Mouse (Mus musculus) megakaryocyte-erythroid progenitor cell, adult 5-6 weeks (primary cell): ENCODE results near the gene Adprm. TPM values are rescaled to one million over a fixed set of nuclear protein-coding genes. Genes with fewer than 3 reads are reported as not detected.
"Not testable (repeated sequence)": the region's sequence is repeated elsewhere in the genome, so short reads cannot be mapped to it uniquely, and the experiment has no call there.

Experiments
- ATAC-seq: replicated peaks from 2 replicates; pipeline ENCODE4 v1.8.0; 2016; ENCODE audit warnings: mild to moderate bottlenecking, inconsistent platforms; ENCODE audit not compliant: severe bottlenecking, poor library complexity, low FRiP score, low TSS enrichment
- total RNA-seq, 2 experiments: library from RNA; stranded (forward) in 1 of 2; stranded (reverse) in 1 of 2; fragments of 200-1000, 215-1000 nt in 1 of 2; fragments of >200 nt in 1 of 2; fragmentation: Nextera tagmentation in 1 of 2; gene quantifications; 2 replicates each; pipeline ENCODE4 v1.2.3; 2014 to 2017

Adprm gene
- total RNA-seq, 2 experiments from 2014 or later: 11.0 to 17.2 TPM

GRCm38 (mm10) chr11:67031603-67031915 is 20.8 kb downstream of the Adprm start:
- no peak for ATAC-seq

GRCm38 (mm10) chr11:67030904-67031602 is 21.3 kb downstream of the Adprm start:
- no peak for ATAC-seq

GRCm38 (mm10) chr11:67024867-67025477 is 27.4 kb downstream of the Adprm start, which contains the start of gene Tmem220:
TSS of gene Tmem220 (plus strand) at chr11:67025154.
- ATAC-seq: peak; percentile 99

GRCm38 (mm10) chr11:67023802-67024340 is 28.5 kb downstream of the Adprm start:
- ATAC-seq: no peak

DNA sequence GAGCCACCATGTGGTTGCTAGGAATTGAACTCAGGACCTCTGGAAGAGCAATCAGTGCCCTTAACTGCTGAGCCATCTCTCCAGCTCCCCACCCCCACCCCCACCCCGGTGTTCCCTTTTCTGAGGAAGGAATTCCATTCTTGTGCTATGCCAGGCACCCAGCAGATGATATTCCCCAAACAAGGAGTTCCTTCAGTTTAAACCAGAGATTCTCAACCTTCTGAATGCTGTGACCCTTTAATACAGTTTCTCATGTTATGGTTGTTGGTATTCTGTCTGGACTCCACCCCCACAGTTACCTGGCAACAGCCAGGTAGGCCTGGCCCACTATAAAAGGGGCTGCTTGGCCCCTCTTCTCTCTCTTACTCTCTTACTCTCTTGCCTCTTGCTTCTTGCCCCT is 29.2 kb downstream of the Adprm start:
- not testable (repeated sequence) for ATAC-seq

- no peak for ATAC-seq
Observed at GRCm38 (mm10) chr11:67022354-67023115, 29.9 kb downstream of the Adprm start.

GRCm38 (mm10) chr11:67020948-67021347 is 31.4 kb downstream of the Adprm start:
- peak; percentile 43; the same call in 1 of the 2 replicates for ATAC-seq

DNA sequence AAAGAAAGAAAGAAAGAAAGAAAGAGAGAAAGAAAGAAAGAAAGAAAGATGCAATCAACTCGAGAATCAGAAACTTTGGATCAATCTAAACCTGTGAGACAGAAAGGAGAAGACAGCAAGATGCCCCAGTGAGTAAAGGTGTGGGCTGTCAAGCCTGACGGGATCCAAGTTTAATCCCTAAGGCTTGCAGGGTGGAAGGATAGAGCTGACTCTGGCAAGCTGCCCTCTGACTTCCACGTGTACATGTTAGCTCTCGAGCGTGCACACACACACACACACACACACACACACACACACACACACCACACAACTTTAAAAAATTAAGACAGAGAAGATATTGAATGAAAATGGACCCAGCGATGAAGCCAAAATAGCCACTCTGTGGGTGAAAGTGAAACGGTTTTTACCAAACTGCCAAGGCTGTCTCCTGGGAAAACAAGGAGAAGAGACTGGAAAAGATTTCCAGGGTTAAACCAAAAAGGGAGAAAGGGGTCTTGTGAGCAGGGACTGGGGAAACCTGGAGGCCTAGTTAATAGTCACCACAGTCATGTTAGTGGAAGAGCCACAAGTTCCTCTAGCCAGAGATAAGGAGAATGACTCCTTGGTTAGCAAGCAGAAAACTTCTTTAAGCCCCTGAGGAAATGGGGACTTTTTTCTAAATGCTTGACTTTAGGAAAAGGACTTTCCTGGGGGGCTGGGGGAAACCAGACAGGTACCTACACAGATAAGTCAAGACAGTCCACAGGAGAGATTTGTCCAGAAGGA is 32.5 kb downstream of the Adprm start:
- ATAC-seq: no peak

GRCm38 (mm10) chr11:67017801-67018591 is 34.4 kb downstream of the Adprm start:
- no peak for ATAC-seq

- no peak for ATAC-seq
Observed at GRCm38 (mm10) chr11:67011635-67012034, 40.8 kb downstream of the Adprm start.

DNA sequence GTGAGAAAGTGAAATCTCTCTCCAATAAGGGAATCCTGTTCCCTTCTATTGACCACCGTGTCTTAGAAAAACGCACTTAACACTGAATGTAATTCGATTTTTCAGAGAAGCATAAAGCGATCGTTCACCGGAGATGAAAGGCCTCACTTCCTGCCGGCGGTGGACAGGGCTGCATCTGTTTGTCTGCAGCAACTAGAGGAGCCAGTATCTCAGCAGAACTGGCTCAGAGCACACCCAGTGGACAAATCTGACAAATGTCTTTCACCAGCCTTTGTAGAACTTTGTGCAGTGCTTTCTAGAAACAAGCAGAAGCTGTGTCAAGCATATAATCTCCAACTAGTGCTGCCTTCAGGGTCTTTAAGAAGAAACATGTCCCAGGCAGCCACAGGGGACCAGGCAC is 42.0 kb downstream of the Adprm start:
- ATAC-seq: no peak

GRCm38 (mm10) chr11:67008528-67008927 is 43.9 kb downstream of the Adprm start:
- ATAC-seq: no peak

DNA sequence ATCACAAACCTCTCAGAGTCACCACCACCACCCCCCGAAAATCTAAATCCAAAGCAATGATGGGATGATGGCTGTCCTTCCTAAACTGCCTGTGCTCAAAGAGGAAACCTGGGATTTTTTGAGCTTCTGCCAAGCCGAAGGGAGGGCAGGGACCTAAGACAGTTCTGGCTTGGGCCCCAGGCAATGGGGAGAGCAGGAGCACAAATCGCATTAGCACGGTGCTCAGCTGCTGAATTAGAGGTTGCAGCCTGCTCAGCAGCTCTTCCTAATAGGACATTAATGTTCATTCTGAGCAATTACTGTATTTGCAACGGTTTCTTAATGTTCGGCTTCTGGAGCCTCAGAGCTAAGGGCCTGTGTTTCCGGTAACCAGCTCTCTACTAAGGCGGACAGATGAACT is 44.4 kb downstream of the Adprm start:
- no peak for ATAC-seq

DNA sequence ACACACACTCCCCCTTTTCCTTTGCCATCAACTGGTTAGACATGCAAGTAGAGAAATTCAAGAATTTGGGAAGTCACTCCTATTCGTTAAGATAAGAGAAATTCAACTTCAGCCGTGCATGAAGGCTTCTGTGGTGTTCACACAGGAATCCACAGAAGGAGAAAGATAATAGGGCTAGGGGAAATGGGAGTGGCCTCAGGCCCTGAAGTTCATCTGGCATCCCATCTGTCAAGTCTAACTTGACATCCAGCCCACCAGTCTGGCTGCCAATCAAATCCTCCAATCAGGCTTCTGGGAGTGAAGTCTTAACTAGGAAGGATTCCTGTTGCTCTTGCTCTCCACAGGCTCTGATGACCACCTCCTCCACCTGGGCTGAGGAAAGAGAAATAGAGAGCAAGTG is 49.5 kb downstream of the Adprm start:
- no peak for ATAC-seq

DNA sequence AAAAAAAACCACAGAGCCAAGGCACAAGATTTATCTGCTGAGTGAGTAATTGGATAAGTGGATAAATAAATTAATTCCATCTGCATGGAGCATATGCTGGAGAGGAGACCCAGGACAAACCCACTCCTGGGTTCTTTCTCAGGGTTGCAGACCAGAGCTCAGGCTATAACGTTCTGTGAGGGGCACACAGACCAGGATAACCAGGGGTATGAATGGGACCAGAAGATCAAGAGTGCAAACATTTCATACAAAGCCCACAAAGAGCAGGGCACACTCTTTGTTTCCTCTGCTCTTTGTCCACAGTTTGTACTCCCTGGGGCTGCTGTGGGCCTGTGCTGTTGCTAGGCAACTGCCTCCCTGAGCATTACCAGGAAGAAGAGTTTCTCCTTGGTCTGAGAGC is 50.7 kb downstream of the Adprm start:
- ATAC-seq: no peak

DNA sequence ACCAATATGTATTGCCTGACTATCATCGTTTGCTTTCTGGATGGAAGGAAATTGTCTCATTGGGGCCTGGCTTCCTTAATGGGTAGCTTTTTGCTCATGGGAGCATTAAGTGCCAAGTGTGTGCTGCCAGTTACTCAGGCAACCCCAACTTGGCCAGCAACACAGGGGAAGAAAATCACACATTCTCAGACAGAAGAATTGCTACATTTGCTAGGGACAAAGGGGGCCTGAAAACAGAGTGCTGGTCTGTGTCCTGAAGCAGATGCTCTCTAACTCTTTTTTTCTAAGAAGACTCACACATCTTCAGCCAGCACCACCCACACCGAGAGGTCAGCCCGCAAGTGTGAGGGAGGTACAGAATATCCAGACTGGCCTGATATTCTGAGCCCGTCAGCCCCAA is 51.7 kb downstream of the Adprm start:
- ATAC-seq: no peak

DNA sequence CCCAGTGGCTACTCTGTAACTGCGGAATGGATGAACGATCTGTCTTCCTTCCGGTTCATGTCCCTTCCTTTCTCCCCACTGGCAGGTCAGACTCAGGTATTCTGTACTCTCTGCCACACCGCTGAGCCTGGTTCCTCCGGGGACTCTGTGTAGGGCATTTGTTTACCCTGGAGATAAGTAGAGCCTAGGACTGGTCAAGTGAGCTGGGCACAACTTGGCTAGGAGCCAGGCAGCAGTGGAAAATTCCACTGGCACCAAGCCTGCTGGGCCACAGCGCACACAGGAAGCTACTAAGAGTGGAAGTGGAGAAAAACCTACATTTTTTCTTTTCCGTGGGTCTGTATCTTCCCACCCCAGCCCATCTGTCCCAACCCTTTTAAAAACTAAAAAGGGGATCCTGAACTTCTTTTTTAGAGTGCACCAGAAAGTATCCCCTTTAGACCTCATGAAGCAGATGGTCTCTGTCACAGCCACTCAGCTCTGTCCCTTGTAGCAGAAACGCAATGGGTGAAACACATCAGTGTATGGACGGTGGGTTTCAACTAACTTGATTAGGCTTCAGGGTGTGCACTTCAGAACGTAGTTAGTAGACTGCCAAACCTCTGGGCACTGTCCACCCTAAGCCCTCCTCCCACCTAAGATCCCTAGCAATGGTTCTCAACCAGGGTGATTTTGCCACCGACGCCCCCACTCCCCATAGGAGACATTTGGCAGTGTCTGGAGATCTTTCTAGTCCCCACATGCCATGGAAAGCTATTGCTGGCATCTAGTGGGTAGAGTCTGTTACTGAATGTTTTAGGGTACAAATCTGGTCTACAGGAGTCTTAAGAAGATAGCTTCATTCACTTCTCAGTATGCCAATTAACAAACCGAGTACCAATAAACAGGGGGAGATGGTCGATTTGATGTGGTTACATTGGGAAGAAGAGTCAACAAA is 53.7 kb downstream of the Adprm start:
- ATAC-seq: no peak

GRCm38 (mm10) chr11:66996446-66996845 is 55.9 kb downstream of the Adprm start:
- ATAC-seq: no peak
